ENCODE assay signal across 28 mouse cellular contexts in the genomic region with DNA sequence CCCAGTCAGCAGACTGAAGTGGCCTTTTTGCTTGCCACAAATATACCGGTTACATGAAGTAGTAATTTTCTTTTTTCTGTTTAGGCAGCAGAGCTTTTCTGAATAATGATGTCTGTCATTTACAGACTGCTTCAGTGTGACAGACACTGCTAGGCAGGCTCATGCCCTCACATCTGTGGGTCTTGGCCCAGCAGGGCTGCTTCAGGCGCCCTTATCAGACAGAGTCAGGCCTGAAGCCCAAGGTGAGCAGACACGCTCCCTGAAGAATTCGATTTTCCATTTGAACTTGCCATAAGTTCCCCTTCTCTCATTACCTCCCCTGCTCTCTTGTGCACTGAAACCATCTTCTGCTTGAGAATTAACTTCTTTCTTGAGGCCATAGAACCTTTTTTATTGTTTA. TPM values are rescaled to one million over a fixed set of nuclear protein-coding genes. Genes with fewer than 3 reads are reported as not detected.
DNase-seq lines count a peak whose midpoint lies in the region; ATAC-seq lines count a peak whose summit lies in the region.
"Had no signal": no experiment of that assay in that cellular context is flagged by ENCODE, and none has a peak within 500 bp of the region (broad histone marks: within the 10 kb centered on the region; RNA-seq: fewer than 3 reads in every experiment).

No protein-coding gene starts in this region.

- H3K27me3 ChIP-seq in liver, embryonic 13.5 days, result peaks cover 45% of the 10 kb centered on the region
- peaks cover 40% of the 10 kb centered on the region for H3K27me3 ChIP-seq in liver, embryonic 16.5 days (ENCODE audit: control insufficient read depth, insufficient read depth, low read depth, low read length)
- peaks cover 35% of the 10 kb centered on the region for H3K27me3 ChIP-seq in neural tube, embryonic 15.5 days (replicated peaks)
- H3K27me3 ChIP-seq in kidney, embryonic 15.5 days, result peaks cover 55% of the 10 kb centered on the region

- peaks cover 9% of the 10 kb centered on the region; the same call in 1 of the 2 replicates for H3K36me3 ChIP-seq in liver, embryonic 13.5 days
- H3K36me3 ChIP-seq in liver, embryonic 16.5 days (ENCODE audit: control insufficient read depth, insufficient read depth), result no peaks in the 10 kb centered on the region; the same call in 1 of the 2 replicates
- no peaks in the 10 kb centered on the region for H3K36me3 ChIP-seq in neural tube, embryonic 15.5 days
- 0 out of 2 replicates have a peak, but pooled peaks cover under 1% of the 10 kb centered on the region for H3K36me3 ChIP-seq in kidney, embryonic 15.5 days
- H3K36me3 ChIP-seq: embryonic facial prominence, embryonic 12.5 days; embryonic facial prominence, embryonic 15.5 days; forebrain, embryonic 10.5 days; heart, embryonic 10.5 days; heart, embryonic 13.5 days had no signal

- peak; percentile 93 for ATAC-seq in liver, embryonic 13.5 days (ENCODE audit: low read depth)
- peak; percentile 90 for ATAC-seq in liver, embryonic 16.5 days (ENCODE audit: low read depth)
- no peak for ATAC-seq in neural tube, embryonic 15.5 days (ENCODE audit: low FRiP score)
- no peak for ATAC-seq in kidney, embryonic 15.5 days (replicated peaks; ENCODE audit: low FRiP score)
- ATAC-seq: CD4-positive, CD25-positive, alpha-beta regulatory T cell, adult 4 months; forebrain, embryonic 13.5 days; forebrain, embryonic 16.5 days; hindbrain, postnatal 0 days had no signal

- DNase-seq in liver, result peak; percentile 70
- peak; percentile 57 for DNase-seq in liver, embryonic 13.5 days
- DNase-seq in layer of hippocampus, adult 9-11 months, result no peak
- DNase-seq: adrenal gland, adult 2 months; adrenal gland, postnatal 14 days; cerebellum, adult 11 months; cerebellum, adult 2 months; cerebellum, adult 9-11 months; cerebellum, postnatal 25 days; gastrocnemius, postnatal 25 days; heart, adult 2 months; heart, postnatal 14 days; heart, postnatal 4 days had no signal

- no peaks in the 10 kb centered on the region for H3K9me3 ChIP-seq in liver, embryonic 13.5 days (replicated peaks)
- no peaks in the 10 kb centered on the region for H3K9me3 ChIP-seq in liver, embryonic 16.5 days (replicated peaks; ENCODE audit: control insufficient read depth, low read length)
- no peaks in the 10 kb centered on the region for H3K9me3 ChIP-seq in neural tube, embryonic 15.5 days (replicated peaks)
- no peaks in the 10 kb centered on the region for H3K9me3 ChIP-seq in kidney, embryonic 15.5 days (replicated peaks)
- H3K9me3 ChIP-seq: embryonic facial prominence, embryonic 12.5 days; embryonic facial prominence, embryonic 15.5 days; forebrain, embryonic 10.5 days; forebrain, embryonic 13.5 days; heart, embryonic 10.5 days; heart, embryonic 13.5 days had no signal

- H3K4me3 ChIP-seq in liver, embryonic 13.5 days (replicated peaks), result no peak overlapping the region
- H3K4me3 ChIP-seq in liver, embryonic 16.5 days (ENCODE audit: low read depth, low read length), result no peak overlapping the region
- H3K4me3 ChIP-seq in neural tube, embryonic 15.5 days (replicated peaks), result no peak overlapping the region
- H3K4me3 ChIP-seq in kidney, embryonic 15.5 days (replicated peaks), result no peak overlapping the region
- H3K4me3 ChIP-seq: embryonic facial prominence, embryonic 12.5 days; embryonic facial prominence, embryonic 15.5 days; erythroblast, embryonic 14.5 days; forebrain, embryonic 10.5 days; forebrain, embryonic 13.5 days; heart, adult 2 months; heart, embryonic 10.5 days; heart, embryonic 13.5 days had no signal

- H3K9ac ChIP-seq in liver, embryonic 13.5 days, result no peak overlapping the region
- H3K9ac ChIP-seq in liver, embryonic 16.5 days (ENCODE audit: low read depth, low read length), result no peak overlapping the region
- H3K9ac ChIP-seq in neural tube, embryonic 15.5 days (replicated peaks), result no peak overlapping the region
- no peak overlapping the region for H3K9ac ChIP-seq in kidney, embryonic 15.5 days
- H3K9ac ChIP-seq: embryonic facial prominence, embryonic 12.5 days; embryonic facial prominence, embryonic 15.5 days; forebrain, embryonic 13.5 days; heart, embryonic 13.5 days; hindbrain, embryonic 14.5 days had no signal

- H3K4me2 ChIP-seq in liver, embryonic 13.5 days, result no peak overlapping the region
- H3K4me2 ChIP-seq in liver, embryonic 16.5 days (ENCODE audit: low read depth, low read length), result no peak overlapping the region
- no peak overlapping the region for H3K4me2 ChIP-seq in neural tube, embryonic 15.5 days
- no peak overlapping the region for H3K4me2 ChIP-seq in kidney, embryonic 15.5 days
- H3K4me2 ChIP-seq: embryonic facial prominence, embryonic 12.5 days; embryonic facial prominence, embryonic 15.5 days; forebrain, embryonic 13.5 days; heart, embryonic 13.5 days; hindbrain, embryonic 14.5 days had no signal

- 0 out of 2 replicates have a peak overlapping the region, but pooled peaks have one; percentile 36 for H3K27ac ChIP-seq in liver, embryonic 13.5 days
- H3K27ac ChIP-seq in liver, embryonic 16.5 days (ENCODE audit: low read length), result no peak overlapping the region
- H3K27ac ChIP-seq in neural tube, embryonic 15.5 days (replicated peaks), result no peak overlapping the region
- H3K27ac ChIP-seq in kidney, embryonic 15.5 days, result no peak overlapping the region
- H3K27ac ChIP-seq: embryonic facial prominence, embryonic 12.5 days; embryonic facial prominence, embryonic 15.5 days; forebrain, embryonic 10.5 days; forebrain, embryonic 13.5 days; heart, adult 2 months; heart, embryonic 10.5 days; heart, embryonic 13.5 days; hindbrain, embryonic 14.5 days; hindbrain, postnatal 0 days had no signal

- H3K4me1 ChIP-seq in liver, embryonic 13.5 days (replicated peaks), result peaks cover 32% of the 10 kb centered on the region
- peaks cover 6% of the 10 kb centered on the region for H3K4me1 ChIP-seq in liver, embryonic 16.5 days (ENCODE audit: control insufficient read depth, low read depth, low read length)
- H3K4me1 ChIP-seq in neural tube, embryonic 15.5 days, result peaks cover 17% of the 10 kb centered on the region
- peaks cover 16% of the 10 kb centered on the region for H3K4me1 ChIP-seq in kidney, embryonic 15.5 days

- 46% methylated on average over 4 of the region's 4 CpGs for WGBS in liver, embryonic 13.5 days (ENCODE audit: insufficient replicate concordance)
- 46% methylated on average over 4 of the region's 4 CpGs for whole genome bisulfite sequencing in liver, embryonic 16.5 days (ENCODE audit: insufficient replicate concordance)
- WGBS in neural tube, embryonic 15.5 days, result 87% methylated on average over 4 of the region's 4 CpGs
- 92% methylated on average over 4 of the region's 4 CpGs for WGBS in kidney, embryonic 15.5 days

RNA-seq across cellular contexts. Expression of a gene that starts 3.9 kb away (rescaled TPM):
- polyA plus RNA-seq in liver, embryonic 13.5 days (2015; fragmentation: Nextera tagmentation; extraction: Ambion mirVana), result 0.09 TPM in 1 of 2 replicates, not detected in the other
- polyA plus RNA-seq in liver, embryonic 16.5 days (2015; fragmentation: Nextera tagmentation; extraction: Ambion mirVana), result not detected in 2 replicates
- 1.6 and 1.7 TPM in 2 replicates for polyA plus RNA-seq in neural tube, embryonic 15.5 days (2015; fragmentation: Nextera tagmentation; extraction: Ambion mirVana)
- 0.12 and 0.55 TPM in 2 replicates for polyA plus RNA-seq in kidney, embryonic 15.5 days (2015; fragmentation: Nextera tagmentation; extraction: Ambion mirVana)
- polyA plus RNA-seq: C2C12; CD4-positive, CD25-positive, alpha-beta regulatory T cell, adult 4 months; erythroblast, embryonic 14.5 days had no signal

RNA-seq across cellular contexts. Expression of a gene that starts 23.4 kb away (rescaled TPM):
- polyA plus RNA-seq in liver, embryonic 13.5 days (2015; fragmentation: Nextera tagmentation; extraction: Ambion mirVana), result 351 and 380 TPM in 2 replicates
- polyA plus RNA-seq in liver, embryonic 16.5 days (2015; fragmentation: Nextera tagmentation; extraction: Ambion mirVana), result 235 and 271 TPM in 2 replicates
- 100 and 114 TPM in 2 replicates for polyA plus RNA-seq in neural tube, embryonic 15.5 days (2015; fragmentation: Nextera tagmentation; extraction: Ambion mirVana)
- 168 and 188 TPM in 2 replicates for polyA plus RNA-seq in kidney, embryonic 15.5 days (2015; fragmentation: Nextera tagmentation; extraction: Ambion mirVana)

RNA-seq across cellular contexts. Expression of a gene that starts 23.5 kb away (rescaled TPM):
- 33.6 and 41.1 TPM in 2 replicates for polyA plus RNA-seq in liver, embryonic 13.5 days (2015; fragmentation: Nextera tagmentation; extraction: Ambion mirVana)
- 39.7 and 41.2 TPM in 2 replicates for polyA plus RNA-seq in liver, embryonic 16.5 days (2015; fragmentation: Nextera tagmentation; extraction: Ambion mirVana)
- 44.7 and 48.6 TPM in 2 replicates for polyA plus RNA-seq in neural tube, embryonic 15.5 days (2015; fragmentation: Nextera tagmentation; extraction: Ambion mirVana)
- polyA plus RNA-seq in kidney, embryonic 15.5 days (2015; fragmentation: Nextera tagmentation; extraction: Ambion mirVana), result 25.2 and 27.5 TPM in 2 replicates

Comparison
In these comparisons a context has a peak if more than half of its experiments do, and no peak if none do; other contexts are left out.
1. ATAC-seq: peak in liver, embryonic 13.5 days (single experiment) and liver, embryonic 16.5 days (single experiment); none in neural tube, embryonic 15.5 days (single experiment) and kidney, embryonic 15.5 days (single experiment).